Mouse (Mus musculus): ENCODE results near the gene Rab22a. TPM values are rescaled to one million over a fixed set of nuclear protein-coding genes. Genes with fewer than 3 reads are reported as not detected.

The Rab22a gene
- polyA plus RNA-seq, 1 experiment from 2014 or later: 38.9 TPM

- Histone ChIP-seq H3K4me3 (replicated peaks; ENCODE audit: low read length) (no peak overlapping the region), H3K9me3 (replicated peaks; ENCODE audit: control insufficient read depth, low read length) (no peaks in the 10 kb centered on the region), H3K4me1 (ENCODE audit: control insufficient read depth, insufficient read depth, low read length) (0 out of 2 replicates have a peak, but pooled peaks cover 4% of the 10 kb centered on the region), H3K27ac (ENCODE audit: low read length) (no peak overlapping the region), H3K27me3 (ENCODE audit: control insufficient read depth, insufficient read depth, low read length) (no peaks in the 10 kb centered on the region), H3K36me3 (ENCODE audit: control insufficient read depth, insufficient read depth, low read length) (no peaks in the 10 kb centered on the region), H3K4me2 (ENCODE audit: low read depth, low read length) (no peak overlapping the region), H3K9ac (ENCODE audit: low read length) (no peak overlapping the region)
- 50% methylated on average over 14 of the region's 14 CpGs for WGBS
- ATAC-seq (ENCODE audit: insufficient read depth, low FRiP score): no peak
Measured at GRCm38 (mm10) chr2:173724382-173724781, 64.8 kb downstream of the Rab22a start.

GRCm38 (mm10) chr2:173724940-173725807, 65.6 kb downstream of the Rab22a start:
- no peak overlapping the region for H3K27ac ChIP-seq (ENCODE audit: low read length)
- WGBS: 68% methylated on average over 15 of the region's 15 CpGs
- no peak for ATAC-seq (ENCODE audit: insufficient read depth, low FRiP score)

GRCm38 (mm10) chr2:173725819-173726218, 66.3 kb downstream of the Rab22a start:
- WGBS: 86% methylated on average over 4 of the region's 4 CpGs
- no peak overlapping the region for H3K27ac ChIP-seq (ENCODE audit: low read length)
- no peaks in the 10 kb centered on the region for H3K9me3 ChIP-seq (replicated peaks; ENCODE audit: control insufficient read depth, low read length)

More at GRCm38 (mm10) chr2:173724940-173725807, 65.6 kb downstream of the Rab22a start:
- Histone ChIP-seq H3K27me3 (ENCODE audit: control insufficient read depth, insufficient read depth, low read length) (no peaks in the 10 kb centered on the region), H3K9me3 (replicated peaks; ENCODE audit: control insufficient read depth, low read length) (no peaks in the 10 kb centered on the region), H3K4me2 (ENCODE audit: low read depth, low read length) (no peak overlapping the region), H3K36me3 (ENCODE audit: control insufficient read depth, insufficient read depth, low read length) (no peaks in the 10 kb centered on the region), H3K4me1 (ENCODE audit: control insufficient read depth, insufficient read depth, low read length) (0 out of 2 replicates have a peak, but pooled peaks cover 6% of the 10 kb centered on the region), H3K9ac (ENCODE audit: low read length) (no peak overlapping the region), H3K4me3 (replicated peaks; ENCODE audit: low read length) (no peak overlapping the region)

GRCm38 (mm10) chr2:173730444-173730966, 70.9 kb downstream of the Rab22a start:
- Histone ChIP-seq H3K36me3 (ENCODE audit: control insufficient read depth, insufficient read depth, low read length) (no peaks in the 10 kb centered on the region), H3K27ac (ENCODE audit: low read length) (no peak overlapping the region), H3K4me3 (replicated peaks; ENCODE audit: low read length) (no peak overlapping the region), H3K9me3 (replicated peaks; ENCODE audit: control insufficient read depth, low read length) (no peaks in the 10 kb centered on the region), H3K4me1 (ENCODE audit: control insufficient read depth, insufficient read depth, low read length) (0 out of 2 replicates have a peak, but pooled peaks cover 8% of the 10 kb centered on the region), H3K9ac (ENCODE audit: low read length) (no peak overlapping the region), H3K27me3 (ENCODE audit: control insufficient read depth, insufficient read depth, low read length) (no peaks in the 10 kb centered on the region), H3K4me2 (ENCODE audit: low read depth, low read length) (0 out of 2 replicates have a peak overlapping the region, but pooled peaks have one; percentile 6)
- 14% methylated on average over 9 of the region's 9 CpGs for WGBS
- ATAC-seq (ENCODE audit: insufficient read depth, low FRiP score): peak; percentile 54; the same call in 1 of the 2 replicates

More at GRCm38 (mm10) chr2:173725819-173726218, 66.3 kb downstream of the Rab22a start:
- Histone ChIP-seq H3K9ac (ENCODE audit: low read length) (no peak overlapping the region), H3K4me1 (ENCODE audit: control insufficient read depth, insufficient read depth, low read length) (0 out of 2 replicates have a peak, but pooled peaks cover 8% of the 10 kb centered on the region), H3K27me3 (ENCODE audit: control insufficient read depth, insufficient read depth, low read length) (no peaks in the 10 kb centered on the region), H3K4me3 (replicated peaks; ENCODE audit: low read length) (no peak overlapping the region), H3K4me2 (ENCODE audit: low read depth, low read length) (no peak overlapping the region), H3K36me3 (ENCODE audit: control insufficient read depth, insufficient read depth, low read length) (no peaks in the 10 kb centered on the region)
- ATAC-seq (ENCODE audit: insufficient read depth, low FRiP score): no peak

- Histone ChIP-seq H3K4me3 (replicated peaks; ENCODE audit: low read length) (no peak overlapping the region), H3K27ac (ENCODE audit: low read length) (no peak overlapping the region), H3K4me1 (ENCODE audit: control insufficient read depth, insufficient read depth, low read length) (peaks cover 21% of the 10 kb centered on the region), H3K4me2 (ENCODE audit: low read depth, low read length) (no peak overlapping the region), H3K36me3 (ENCODE audit: control insufficient read depth, insufficient read depth, low read length) (no peaks in the 10 kb centered on the region), H3K9ac (ENCODE audit: low read length) (no peak overlapping the region), H3K27me3 (ENCODE audit: control insufficient read depth, insufficient read depth, low read length) (no peaks in the 10 kb centered on the region), H3K9me3 (replicated peaks; ENCODE audit: control insufficient read depth, low read length) (no peaks in the 10 kb centered on the region)
- ATAC-seq (ENCODE audit: insufficient read depth, low FRiP score): no peak
- 65% methylated on average over 2 of the region's 2 CpGs for WGBS
Measured at GRCm38 (mm10) chr2:173734426-173734825, 74.9 kb downstream of the Rab22a start.

GRCm38 (mm10) chr2:173737222-173737989, 77.8 kb downstream of the Rab22a start, which contains the start of gene Vapb:
Gene Vapb, plus strand, starts transcription at chr2:173737511.
- peak; percentile 97 for ATAC-seq (ENCODE audit: insufficient read depth, low FRiP score)
- H3K4me1 ChIP-seq (ENCODE audit: control insufficient read depth, insufficient read depth, low read length): peaks cover 24% of the 10 kb centered on the region
- H3K36me3 ChIP-seq (ENCODE audit: control insufficient read depth, insufficient read depth, low read length): no peaks in the 10 kb centered on the region
- peak within 1 kb of the TSS; percentile 96 for H3K4me2 ChIP-seq (ENCODE audit: low read depth, low read length)
- peak within 1 kb of the TSS; percentile 82 for H3K27ac ChIP-seq (ENCODE audit: low read length)
- H3K27me3 ChIP-seq (ENCODE audit: control insufficient read depth, insufficient read depth, low read length): no peaks in the 10 kb centered on the region
- H3K4me3 ChIP-seq (replicated peaks; ENCODE audit: low read length): peak within 1 kb of the TSS; percentile 95
- H3K9ac ChIP-seq (ENCODE audit: low read length): peak within 1 kb of the TSS; percentile 95
- no peaks in the 10 kb centered on the region for H3K9me3 ChIP-seq (replicated peaks; ENCODE audit: control insufficient read depth, low read length)
- whole genome bisulfite sequencing: under 1% methylated on average over 70 of the region's 70 CpGs

- Histone ChIP-seq H3K27ac (ENCODE audit: low read length) (0 out of 2 replicates have a peak overlapping the region, but pooled peaks have one; percentile 36), H3K4me3 (replicated peaks; ENCODE audit: low read length) (peak overlapping the region; percentile 95), H3K9me3 (replicated peaks; ENCODE audit: control insufficient read depth, low read length) (no peaks in the 10 kb centered on the region), H3K27me3 (ENCODE audit: control insufficient read depth, insufficient read depth, low read length) (no peaks in the 10 kb centered on the region), H3K4me1 (ENCODE audit: control insufficient read depth, insufficient read depth, low read length) (peaks cover 30% of the 10 kb centered on the region), H3K9ac (ENCODE audit: low read length) (peak overlapping the region; percentile 95), H3K4me2 (ENCODE audit: low read depth, low read length) (peak overlapping the region; percentile 96), H3K36me3 (ENCODE audit: control insufficient read depth, insufficient read depth, low read length) (no peaks in the 10 kb centered on the region)
- ATAC-seq (ENCODE audit: insufficient read depth, low FRiP score): no peak
- 74% methylated on average over 9 of the region's 9 CpGs for WGBS
Measured at GRCm38 (mm10) chr2:173738232-173738631, 78.7 kb downstream of the Rab22a start.

GRCm38 (mm10) chr2:173739107-173739506, 79.5 kb downstream of the Rab22a start:
- WGBS: 86% methylated on average over 7 of the region's 7 CpGs
- Histone ChIP-seq H3K9ac (ENCODE audit: low read length) (no peak overlapping the region), H3K4me3 (replicated peaks; ENCODE audit: low read length) (no peak overlapping the region), H3K9me3 (replicated peaks; ENCODE audit: control insufficient read depth, low read length) (no peaks in the 10 kb centered on the region), H3K4me2 (ENCODE audit: low read depth, low read length) (no peak overlapping the region), H3K4me1 (ENCODE audit: control insufficient read depth, insufficient read depth, low read length) (peaks cover 35% of the 10 kb centered on the region), H3K36me3 (ENCODE audit: control insufficient read depth, insufficient read depth, low read length) (no peaks in the 10 kb centered on the region), H3K27me3 (ENCODE audit: control insufficient read depth, insufficient read depth, low read length) (no peaks in the 10 kb centered on the region), H3K27ac (ENCODE audit: low read length) (no peak overlapping the region)
- no peak for ATAC-seq (ENCODE audit: insufficient read depth, low FRiP score)
